Mouse (Mus musculus) intestine, postnatal 0 days (tissue): Measurements from ENCODE around the gene Mpv17. TPM values are rescaled to one million over a fixed set of nuclear protein-coding genes. Genes with fewer than 3 reads are reported as not detected.

Experiments
- ATAC-seq: fragments of 200-750 bp; cut with Nextera tagmentation; 2 replicates; pipeline ENCODE4 v1.8.0; 2017; ENCODE audit warnings: mild to moderate bottlenecking, moderate TSS enrichment, moderate library complexity
- H3K27ac ChIP-seq: fragments of 300-500 bp; sonication (generic); 2 replicates; pipeline ENCODE4 v1.5.1; 2014; ENCODE audit warnings: mild to moderate bottlenecking, low read depth, low read length, moderate library complexity
- H3K27me3 ChIP-seq: fragments of 300-500 bp; sonication (generic); replicated peaks from 2 replicates; pipeline ENCODE4 v1.6.1; 2014; ENCODE audit warnings: low read length, mixed read lengths; ENCODE audit not compliant: control insufficient read depth, insufficient read depth
- H3K36me3 ChIP-seq: fragments of 300-500 bp; sonication (generic); 2 replicates; pipeline ENCODE4 v1.6.1; 2014; ENCODE audit warnings: mild to moderate bottlenecking, moderate library complexity; ENCODE audit not compliant: control insufficient read depth, insufficient read depth
- H3K4me1 ChIP-seq: fragments of 300-500 bp; sonication (generic); replicated peaks from 2 replicates; pipeline ENCODE4 v1.6.1; 2014; ENCODE audit warnings: antibody characterized with exemption, low read length, mixed read lengths; ENCODE audit not compliant: control insufficient read depth, insufficient read depth
- H3K4me2 ChIP-seq: fragments of 300-500 bp; sonication (generic); replicated peaks from 2 replicates; pipeline ENCODE4 v1.6.1; 2014; ENCODE audit warnings: low read depth, mild to moderate bottlenecking, moderate library complexity
- H3K4me3 ChIP-seq: fragments of 300-500 bp; sonication (generic); 2 replicates; pipeline ENCODE4 v1.5.1; 2014; ENCODE audit warnings: low read depth, low read length
- H3K9ac ChIP-seq: fragments of 300-500 bp; sonication (generic); 2 replicates; pipeline ENCODE4 v1.6.1; 2014; ENCODE audit warnings: mild to moderate bottlenecking, low read depth, low read length
- H3K9me3 ChIP-seq: fragments of 300-500 bp; sonication (generic); 2 replicates; pipeline ENCODE4 v1.6.1; 2016; ENCODE audit warnings: mixed run types; ENCODE audit not compliant: control insufficient read depth
- CTCF ChIP-seq: sonication (generic); IDR thresholded peaks from 2 replicates; pipeline ENCODE4 v1.5.1; 2016; ENCODE audit warnings: low read depth, mild to moderate bottlenecking, control low read depth, antibody characterized with exemption, moderate library complexity
- WGBS: fragments of 180-500 bp; shearing (Covaris S2); extraction: QIAGEN DNeasy Blood & Tissue Kit; methylation state at CpG from one replicate; pipeline ENCODE4 v1.1.7; 2014; 5-methylcytosine and 5-hydroxymethylcytosine counted together
- polyA plus RNA-seq: library from polyadenylated mRNA; unstranded; fragments of >200 nt; fragmentation: Nextera tagmentation; extraction: Ambion mirVana; gene quantifications from 2 replicates; pipeline ENCODE4 v1.2.1, GENCODE M21; 2015

The Mpv17 gene
- polyA plus RNA-seq, 1 experiment from 2014 or later = 38.8 TPM

DNA sequence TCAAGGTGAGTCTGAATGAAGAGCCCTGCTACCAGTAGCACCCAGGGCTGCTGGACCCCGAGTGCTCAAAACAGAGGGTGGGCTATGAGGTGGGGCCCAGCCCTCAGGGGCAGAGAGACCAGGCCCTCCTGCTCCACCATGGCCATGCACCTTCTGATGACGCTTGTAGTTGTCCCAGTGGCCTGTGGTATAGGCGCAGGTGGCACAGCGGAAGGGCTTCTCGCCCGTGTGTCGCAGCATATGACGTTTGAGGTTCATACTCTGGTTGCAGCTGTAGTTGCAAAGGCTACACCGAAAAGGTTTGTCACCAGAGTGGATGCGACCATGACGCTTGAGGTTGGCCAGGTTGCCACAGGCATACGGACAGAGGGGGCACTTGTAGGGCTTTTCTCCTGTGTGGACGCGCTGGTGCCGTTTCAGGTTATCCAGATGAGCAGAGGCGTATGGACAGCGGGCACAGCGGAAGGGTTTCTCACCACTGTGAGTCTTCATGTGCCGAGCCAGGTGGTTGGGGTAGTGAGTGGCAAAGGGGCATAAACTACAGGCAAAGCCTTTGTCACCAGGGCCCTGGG, 45.4 kb upstream of the Mpv17 start:
- H3K4me3 ChIP-seq = no peak overlapping the region
- H3K36me3 ChIP-seq = peaks cover 68% of the 10 kb centered on the region
- no peaks in the 10 kb centered on the region for H3K27me3 ChIP-seq
- no peak overlapping the region for H3K9ac ChIP-seq
- no peak for TF ChIP-seq CTCF
- 92% methylated on average over 19 of the region's 19 CpGs for WGBS
- no peaks in the 10 kb centered on the region for H3K4me1 ChIP-seq
- no peaks in the 10 kb centered on the region; the same call in 1 of the 2 replicates for H3K9me3 ChIP-seq
- H3K27ac ChIP-seq = peak overlapping the region; percentile 35; the same call in 1 of the 2 replicates
- no peak for ATAC-seq
- no peak overlapping the region for H3K4me2 ChIP-seq

DNA sequence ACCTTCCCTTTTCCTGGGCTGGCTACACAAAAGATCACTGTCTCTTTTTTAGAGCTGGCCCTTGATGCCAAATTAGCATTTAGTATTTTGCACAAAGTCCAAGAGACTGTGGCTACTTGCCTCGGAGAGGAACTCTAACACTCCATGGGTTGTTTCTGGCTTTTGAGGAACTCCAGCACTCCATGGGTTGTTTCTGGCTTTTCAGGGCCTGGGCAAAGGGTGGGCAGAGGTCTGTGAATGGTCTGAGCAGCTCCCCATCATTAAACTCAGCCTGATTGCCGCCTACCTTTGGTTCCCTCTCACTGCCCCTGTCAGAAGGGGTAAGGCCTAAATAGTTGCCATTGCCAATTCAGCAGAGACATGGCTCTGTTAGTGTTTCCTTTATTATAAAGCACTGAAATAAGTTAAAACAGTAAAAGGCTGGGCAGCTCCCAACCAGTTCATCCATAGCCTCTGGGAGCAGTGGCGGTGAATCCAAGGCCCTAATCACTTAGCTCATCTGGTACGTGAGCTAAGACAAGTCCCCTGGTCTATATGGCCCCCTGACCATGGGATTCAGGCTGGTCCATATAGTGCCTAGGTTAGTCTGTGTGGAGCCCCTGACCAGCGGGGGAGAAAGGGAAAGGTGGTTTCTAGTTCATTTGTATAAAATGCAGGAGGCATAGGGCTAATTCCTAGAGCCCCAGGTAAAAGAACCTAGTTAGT, 44.7 kb upstream of the Mpv17 start:
- H3K4me2 ChIP-seq = no peak overlapping the region
- no peak overlapping the region for H3K9ac ChIP-seq
- ATAC-seq = no peak
- no peak for TF ChIP-seq CTCF
- no peaks in the 10 kb centered on the region for H3K4me1 ChIP-seq
- peaks cover 66% of the 10 kb centered on the region for H3K36me3 ChIP-seq
- WGBS = 83% methylated on average over 5 of the region's 5 CpGs
- H3K4me3 ChIP-seq = no peak overlapping the region
- H3K9me3 ChIP-seq = no peaks in the 10 kb centered on the region; the same call in 1 of the 2 replicates
- peak overlapping the region; percentile 35; the same call in 1 of the 2 replicates for H3K27ac ChIP-seq
- no peaks in the 10 kb centered on the region for H3K27me3 ChIP-seq

DNA sequence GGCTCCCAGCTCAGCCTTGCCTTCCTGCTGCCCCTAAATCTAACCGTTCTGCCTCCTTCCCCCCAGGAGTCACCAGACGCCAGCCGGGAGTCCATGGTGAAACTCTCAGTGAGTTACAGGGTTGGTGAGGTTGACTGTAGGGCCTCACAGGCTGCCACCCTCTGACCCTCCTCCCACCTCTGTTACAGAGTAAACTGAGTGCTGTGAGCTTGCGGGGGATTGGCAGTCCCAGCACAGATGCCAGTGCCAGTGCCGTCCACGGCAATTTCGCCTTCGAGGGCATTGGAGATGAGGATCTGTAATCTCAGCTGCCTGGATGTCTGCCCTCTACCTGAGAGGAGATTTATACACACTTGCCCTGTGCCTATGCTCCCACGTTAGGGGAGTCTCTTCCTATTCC, 44.1 kb upstream of the Mpv17 start:
- no peak overlapping the region for H3K9ac ChIP-seq
- WGBS = 80% methylated on average over 9 of the region's 9 CpGs
- no peaks in the 10 kb centered on the region for H3K4me1 ChIP-seq
- peaks cover 62% of the 10 kb centered on the region for H3K36me3 ChIP-seq
- H3K9me3 ChIP-seq = no peaks in the 10 kb centered on the region; the same call in 1 of the 2 replicates
- H3K27me3 ChIP-seq = no peaks in the 10 kb centered on the region
- peak overlapping the region; percentile 35; the same call in 1 of the 2 replicates for H3K27ac ChIP-seq
- no peak for ATAC-seq
- no peak for TF ChIP-seq CTCF
- H3K4me3 ChIP-seq = no peak overlapping the region
- H3K4me2 ChIP-seq = no peak overlapping the region

DNA sequence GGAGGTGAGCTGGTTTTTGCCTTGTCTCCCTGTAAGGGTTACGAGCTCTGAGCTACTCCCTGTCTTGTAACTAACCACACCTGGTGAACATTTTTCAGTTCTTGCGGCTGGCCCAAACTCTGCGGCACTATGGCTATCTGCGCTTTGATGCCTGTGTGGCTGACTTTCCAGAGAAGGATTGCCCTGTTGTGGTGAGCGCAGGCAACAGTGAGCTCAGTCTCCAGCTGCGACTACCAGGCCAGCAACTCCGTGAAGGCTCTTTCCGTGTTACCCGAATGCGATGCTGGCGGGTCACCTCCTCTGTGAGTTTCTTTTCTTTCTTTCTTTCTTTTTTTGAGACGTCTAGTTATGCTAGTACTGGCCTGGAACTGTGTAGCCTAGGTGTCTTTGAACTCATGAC, 43.0 kb upstream of the Mpv17 start:
- no peaks in the 10 kb centered on the region for H3K4me1 ChIP-seq
- H3K27me3 ChIP-seq = no peaks in the 10 kb centered on the region
- no peak for TF ChIP-seq CTCF
- H3K9me3 ChIP-seq = no peaks in the 10 kb centered on the region; the same call in 1 of the 2 replicates
- no peak overlapping the region for H3K4me3 ChIP-seq
- H3K27ac ChIP-seq = no peak overlapping the region
- H3K9ac ChIP-seq = no peak overlapping the region
- no peak overlapping the region for H3K4me2 ChIP-seq
- ATAC-seq = no peak
- H3K36me3 ChIP-seq = peaks cover 62% of the 10 kb centered on the region
- 91% methylated on average over 12 of the region's 12 CpGs for WGBS

DNA sequence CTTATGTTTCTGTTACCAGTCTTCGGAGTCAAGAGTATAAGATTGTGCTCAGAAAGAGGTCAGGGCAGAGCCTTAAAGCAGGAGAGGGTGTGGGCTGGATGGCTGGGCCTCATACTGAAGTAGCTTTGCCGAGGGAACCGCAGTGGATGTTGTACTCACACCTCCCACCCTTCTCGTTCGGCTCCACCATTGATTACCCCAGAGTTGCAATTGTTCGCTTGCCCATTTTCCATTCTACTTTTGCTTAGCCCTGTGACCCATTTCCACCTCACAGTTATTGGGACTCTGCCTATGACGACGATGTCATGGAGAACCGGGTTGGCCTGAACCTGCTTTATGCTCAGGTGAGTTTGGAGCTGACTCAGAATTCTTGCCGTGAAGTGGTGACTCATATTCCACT, 42.2 kb upstream of the Mpv17 start:
- Histone ChIP-seq H3K4me2 (no peak overlapping the region), H3K27me3 (no peaks in the 10 kb centered on the region), H3K36me3 (peaks cover 62% of the 10 kb centered on the region), H3K4me1 (no peaks in the 10 kb centered on the region; the same call in 1 of the 2 replicates), H3K27ac (peak overlapping the region; percentile 5; the same call in 1 of the 2 replicates), H3K9ac (no peak overlapping the region), H3K9me3 (no peaks in the 10 kb centered on the region; the same call in 1 of the 2 replicates), H3K4me3 (no peak overlapping the region)
- ATAC-seq = no peak
- WGBS = 85% methylated on average over 10 of the region's 10 CpGs
- no peak for TF ChIP-seq CTCF

DNA sequence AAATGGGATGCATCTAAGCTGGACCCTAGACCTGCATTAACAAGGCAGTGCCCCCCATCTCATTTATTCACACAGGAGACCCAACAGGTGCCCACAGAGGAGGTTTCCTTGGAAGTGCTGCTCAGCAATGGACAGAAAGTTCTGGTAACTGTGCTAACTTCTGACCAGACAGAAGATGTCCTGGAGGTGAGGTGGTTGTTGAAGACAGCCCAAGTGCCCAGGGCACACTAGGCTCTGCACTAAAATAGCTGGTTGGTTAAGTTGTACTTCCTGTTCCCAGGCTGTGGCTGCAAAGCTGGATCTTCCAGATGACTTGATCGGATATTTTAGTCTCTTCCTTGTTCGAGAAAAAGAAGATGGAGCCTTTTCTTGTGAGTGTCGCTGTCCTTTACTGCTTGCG, 41.6 kb upstream of the Mpv17 start:
- Histone ChIP-seq H3K4me2 (no peak overlapping the region), H3K36me3 (peaks cover 64% of the 10 kb centered on the region), H3K4me1 (no peaks in the 10 kb centered on the region; the same call in 1 of the 2 replicates), H3K27me3 (no peaks in the 10 kb centered on the region), H3K27ac (peak overlapping the region; percentile 96; the same call in 1 of the 2 replicates), H3K9ac (no peak overlapping the region), H3K4me3 (no peak overlapping the region), H3K9me3 (no peaks in the 10 kb centered on the region; the same call in 1 of the 2 replicates)
- ATAC-seq = no peak
- TF ChIP-seq CTCF = no peak
- 90% methylated on average over 4 of the region's 4 CpGs for WGBS
